Mouse (Mus musculus): ENCODE results near the gene Zfp217.

DNA sequence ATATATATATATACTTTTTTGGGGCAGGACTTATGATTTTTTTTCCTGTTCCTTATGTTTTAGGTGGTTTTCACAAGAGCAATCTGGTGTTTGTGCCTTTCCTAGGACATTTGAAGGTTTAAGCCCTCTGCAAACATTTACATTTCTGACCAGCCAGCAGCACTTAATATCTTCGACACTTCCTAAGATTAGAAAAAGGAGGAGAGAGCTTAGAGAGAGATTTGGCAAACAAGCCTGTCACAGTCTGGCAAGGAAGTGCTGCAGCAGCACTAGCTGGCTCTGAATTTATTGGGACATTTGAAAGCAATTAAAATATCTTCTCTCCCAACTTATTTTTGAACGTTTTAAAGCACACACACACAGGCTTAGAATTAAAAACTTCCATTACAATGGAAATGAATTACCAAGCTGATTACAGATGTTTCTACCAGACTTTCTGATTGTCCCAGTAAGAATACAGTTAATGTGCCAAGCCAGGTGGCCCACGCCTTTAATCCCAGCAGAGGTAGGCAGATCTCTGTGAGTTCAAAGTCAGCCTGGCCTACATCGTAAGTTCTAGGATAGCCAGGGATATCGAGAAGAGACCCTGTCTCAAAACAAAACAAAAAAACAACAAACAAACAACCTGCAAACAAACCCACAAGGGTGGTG, 4.3 kb upstream of the Zfp217 start:
- no peak for TF ChIP-seq USF1 (IDR thresholded peaks at IDR 0.05; ENCODE audit: low read depth)
- TF ChIP-seq MYOG (IDR thresholded peaks at IDR 0.05; ENCODE audit: control insufficient read depth in 1 of 3, insufficient read depth in 1 of 3, insufficient read length in 2 of 3, low read depth in 2 of 3), result no peak
- TF ChIP-seq POLR2A (IDR thresholded peaks at IDR 0.05; ENCODE audit: insufficient read length, low read depth), result no peak
- TF ChIP-seq MAX (IDR thresholded peaks at IDR 0.05; ENCODE audit: low read depth), result no peak
